Mouse (Mus musculus) layer of hippocampus, postnatal 36 days (tissue): ENCODE data around the gene Xpo6. TPM values are rescaled to one million over a fixed set of nuclear protein-coding genes. Genes with fewer than 3 reads are reported as not detected.
A peak's percentile ranks its signal among the peaks of the same experiment; 100 is the strongest.

Experiments
- DNase-seq, 2 experiments: peaks; one replicate each; pipeline ENCODE4 v3.0.0; 2022
- total RNA-seq, 2 experiments: library from RNA; stranded (reverse); gene quantifications; 2 replicates each; pipeline ENCODE4 v1.2.3; 2021

Gene Xpo6
- 10 to 100 TPM; 89.5 to 94.1 TPM for total RNA-seq

- peak; percentile 91 for DNase-seq
These were observed at the start of gene Xpo6 for GRCm38 (mm10) chr7:126200178-126200996. Xpo6 (minus strand) TSS chr7:126200501.

GRCm38 (mm10) chr7:126249986-126250385 is 49.7 kb upstream of the Xpo6 start:
- no peak for DNase-seq

- DNase-seq = no peak
These were observed 48.8 kb upstream of the Xpo6 start for GRCm38 (mm10) chr7:126249146-126249545.

GRCm38 (mm10) chr7:126248641-126249141 is 48.4 kb upstream of the Xpo6 start:
- no peak for DNase-seq

- no peak for DNase-seq
These were observed 47.8 kb upstream of the Xpo6 start for GRCm38 (mm10) chr7:126248088-126248487.

GRCm38 (mm10) chr7:126244168-126244750 is 44.0 kb upstream of the Xpo6 start:
- DNase-seq = no peak

- DNase-seq = no peak
These were observed 40.6 kb upstream of the Xpo6 start for GRCm38 (mm10) chr7:126240814-126241360.

- DNase-seq = no peak
These were observed 36.5 kb upstream of the Xpo6 start for GRCm38 (mm10) chr7:126236794-126237192.

GRCm38 (mm10) chr7:126236083-126236793 is 35.9 kb upstream of the Xpo6 start:
- DNase-seq = no peak

GRCm38 (mm10) chr7:126234611-126235010 is 34.3 kb upstream of the Xpo6 start:
- DNase-seq = no peak

GRCm38 (mm10) chr7:126232345-126233071 is 32.2 kb upstream of the Xpo6 start:
- no peak for DNase-seq

GRCm38 (mm10) chr7:126230357-126231148 is 30.3 kb upstream of the Xpo6 start:
- DNase-seq = no peak

- no peak for DNase-seq
These were observed 25.8 kb upstream of the Xpo6 start for GRCm38 (mm10) chr7:126226136-126226535.

GRCm38 (mm10) chr7:126222753-126223152 is 22.5 kb upstream of the Xpo6 start:
- DNase-seq = no peak

GRCm38 (mm10) chr7:126220611-126221010 is 20.3 kb upstream of the Xpo6 start:
- DNase-seq = no peak

GRCm38 (mm10) chr7:126218311-126218710 is 18.0 kb upstream of the Xpo6 start:
- no peak for DNase-seq

GRCm38 (mm10) chr7:126216867-126217266 is 16.6 kb upstream of the Xpo6 start:
- DNase-seq = no peak

GRCm38 (mm10) chr7:126210856-126211255 is 10.6 kb upstream of the Xpo6 start:
- no peak for DNase-seq

- no peak for DNase-seq
These were observed 670 bp upstream of the Xpo6 start for GRCm38 (mm10) chr7:126200997-126201345.

- DNase-seq = peak; percentile 26 to 48
These were observed 604 bp downstream of the Xpo6 start for GRCm38 (mm10) chr7:126199691-126200102.

- DNase-seq = no peak
These were observed 1.4 kb downstream of the Xpo6 start for GRCm38 (mm10) chr7:126198926-126199325.
